7 mouse cellular contexts compared by ENCODE assay signal in genomic region chr17:51813784-51814120, GRCm38 (mm10). TPM values are rescaled to one million over a fixed set of nuclear protein-coding genes. Genes with fewer than 3 reads are reported as not detected.
A peak's percentile ranks its signal among the peaks of the same experiment; 100 is the strongest.
DNase-seq lines count a peak whose midpoint lies in the region; ATAC-seq and TF ChIP-seq lines count a peak whose summit lies in the region.

No protein-coding gene starts in this region.

- TF ChIP-seq CTCF in lung, embryonic 14.5 days (IDR thresholded peaks at IDR 0.05; ENCODE audit: low read depth), result no peak
- TF ChIP-seq CTCF in small intestine, adult 2 months (IDR thresholded peaks at IDR 0.05; ENCODE audit: extremely low read depth, insufficient read length, insufficient replicate concordance, low read depth, low read length), result no peak

- H3K9me3 ChIP-seq in lung, embryonic 14.5 days (ENCODE audit: low read depth, low read length), result no peaks in the 10 kb centered on the region
- no peaks in the 10 kb centered on the region for H3K9me3 ChIP-seq in forebrain, embryonic 11.5 days (ENCODE audit: control insufficient read depth, low read length)
- H3K9me3 ChIP-seq in limb, embryonic 14.5 days (ENCODE audit: control insufficient read depth, low read length), result no peaks in the 10 kb centered on the region

- peak overlapping the region; percentile 75 for H3K9ac ChIP-seq in lung, embryonic 14.5 days
- H3K9ac ChIP-seq in forebrain, embryonic 11.5 days (ENCODE audit: low read length), result peak overlapping the region; percentile 95
- H3K9ac ChIP-seq in limb, embryonic 14.5 days (ENCODE audit: low read depth, low read length, severe bottlenecking), result peak overlapping the region; percentile 81

- TF ChIP-seq POLR2A in limb, embryonic 14.5 days (IDR thresholded peaks at IDR 0.05; ENCODE audit: borderline replicate concordance, extremely low read depth, insufficient read depth, insufficient read length), result no peak
- TF ChIP-seq POLR2A in small intestine, adult 2 months (IDR thresholded peaks at IDR 0.05; ENCODE audit: low read depth, low read length), result no peak

- no peaks in the 10 kb centered on the region for H3K4me1 ChIP-seq in lung, embryonic 14.5 days (ENCODE audit: insufficient read depth)
- no peaks in the 10 kb centered on the region; the same call in 1 of the 2 replicates for H3K4me1 ChIP-seq in forebrain, embryonic 11.5 days (replicated peaks; ENCODE audit: control insufficient read depth, insufficient read depth, low read length)
- peaks cover 2% of the 10 kb centered on the region; the same call in 1 of the 2 replicates for H3K4me1 ChIP-seq in limb, embryonic 14.5 days (ENCODE audit: control insufficient read depth, insufficient read depth, low read length)
- H3K4me1 ChIP-seq in small intestine, adult 2 months (ENCODE audit: control insufficient read depth, insufficient read depth, insufficient read length, low read length), result no peaks in the 10 kb centered on the region

- H3K4me2 ChIP-seq in lung, embryonic 14.5 days, result peak overlapping the region; percentile 81
- H3K4me2 ChIP-seq in forebrain, embryonic 11.5 days (ENCODE audit: low read depth, low read length, severe bottlenecking), result peak overlapping the region; percentile 67
- H3K4me2 ChIP-seq in limb, embryonic 14.5 days (replicated peaks; ENCODE audit: low read depth, low read length, severe bottlenecking), result peak overlapping the region; percentile 88

- H3K36me3 ChIP-seq in lung, embryonic 14.5 days (ENCODE audit: insufficient read depth), result 0 out of 2 replicates have a peak, but pooled peaks cover 3% of the 10 kb centered on the region
- H3K36me3 ChIP-seq in forebrain, embryonic 11.5 days (ENCODE audit: control insufficient read depth, insufficient read depth, low read length), result no peaks in the 10 kb centered on the region
- H3K36me3 ChIP-seq in limb, embryonic 14.5 days (ENCODE audit: control insufficient read depth, insufficient read depth, low read length), result no peaks in the 10 kb centered on the region
- H3K36me3 ChIP-seq in small intestine, adult 2 months (ENCODE audit: control insufficient read depth, insufficient read depth, low read length), result no peaks in the 10 kb centered on the region

- 2% methylated on average over 6 of the region's 6 CpGs for WGBS in lung, embryonic 14.5 days
- WGBS in forebrain, embryonic 11.5 days, result 4% methylated on average over 6 of the region's 6 CpGs
- WGBS in limb, embryonic 14.5 days, result 1% methylated on average over 6 of the region's 6 CpGs
- 2% methylated on average over 6 of the region's 6 CpGs for WGBS in small intestine, adult 2 months

- peaks cover 7% of the 10 kb centered on the region for H3K27me3 ChIP-seq in lung, embryonic 14.5 days (ENCODE audit: insufficient read depth, low read length)
- no peaks in the 10 kb centered on the region for H3K27me3 ChIP-seq in forebrain, embryonic 11.5 days (ENCODE audit: control insufficient read depth, insufficient read depth, low read length)
- H3K27me3 ChIP-seq in limb, embryonic 14.5 days (ENCODE audit: control insufficient read depth, insufficient read depth, low read length), result peaks cover 10% of the 10 kb centered on the region
- H3K27me3 ChIP-seq in small intestine, adult 2 months (ENCODE audit: control insufficient read depth, insufficient read depth, low read length), result peaks cover 23% of the 10 kb centered on the region

- ATAC-seq in lung, embryonic 14.5 days (ENCODE audit: insufficient read depth), result no peak
- ATAC-seq in forebrain, embryonic 11.5 days (replicated peaks; ENCODE audit: low FRiP score), result no peak
- no peak for ATAC-seq in limb, embryonic 14.5 days (ENCODE audit: low FRiP score, low read depth)

- DNase-seq in lung, embryonic 14.5 days, result no peak
- DNase-seq in lung, postnatal 36 days, result no peak
- DNase-seq in forebrain, embryonic 11.5 days (ENCODE audit: low spot score), result no peak
- no peak for DNase-seq in limb, embryonic 14.5 days (ENCODE audit: low spot score)
- no peak for DNase-seq in urinary bladder, postnatal 36 days (ENCODE audit: low spot score in 2 of 2)
- no peak for DNase-seq in ovary, adult 18-20 months (ENCODE audit: low spot score)

- H3K27ac ChIP-seq in lung, embryonic 14.5 days (ENCODE audit: low read depth), result no peak overlapping the region
- H3K27ac ChIP-seq in forebrain, embryonic 11.5 days (ENCODE audit: low read depth, low read length), result 0 out of 2 replicates have a peak overlapping the region, but pooled peaks have one; percentile 95
- H3K27ac ChIP-seq in limb, embryonic 14.5 days (replicated peaks; ENCODE audit: low read depth, low read length), result no peak overlapping the region
- no peak overlapping the region for H3K27ac ChIP-seq in small intestine, adult 2 months (ENCODE audit: insufficient read depth, low read depth, low read length)

- peak overlapping the region; percentile 82 for H3K4me3 ChIP-seq in lung, embryonic 14.5 days (ENCODE audit: low read depth, low read length)
- H3K4me3 ChIP-seq in forebrain, embryonic 11.5 days (ENCODE audit: low read depth, low read length), result peak overlapping the region; percentile 91
- peak overlapping the region; percentile 80 for H3K4me3 ChIP-seq in limb, embryonic 14.5 days (replicated peaks; ENCODE audit: low read length)
- H3K4me3 ChIP-seq in small intestine, adult 2 months (ENCODE audit: low read depth, low read length), result peak overlapping the region; percentile 74

RNA-seq across cellular contexts. Expression of gene Satb1, which starts 19.3 kb away (rescaled TPM):
- polyA plus RNA-seq in lung, embryonic 14.5 days (2014; fragmentation: Nextera tagmentation; extraction: Ambion mirVana), result 10.6 and 11.8 TPM in 2 replicates
- 31.8 and 33.6 TPM in 2 replicates for polyA plus RNA-seq in forebrain, embryonic 11.5 days (2014; fragmentation: Nextera tagmentation; extraction: Ambion mirVana)
- polyA plus RNA-seq in limb, embryonic 14.5 days (2012; rRNA removed), result 22.9 and 25.3 TPM in 2 replicates
- 22.4 TPM in 2 replicates for polyA plus RNA-seq in limb, embryonic 14.5 days (2014; fragmentation: Nextera tagmentation; extraction: Ambion mirVana)
- 1.8 and 2.5 TPM in 2 replicates for polyA plus RNA-seq in small intestine, adult 2 months (2012; rRNA removed)
